Mouse (Mus musculus): Measurements from ENCODE around the gene Zfp628.

The Zfp628 gene

DNA sequence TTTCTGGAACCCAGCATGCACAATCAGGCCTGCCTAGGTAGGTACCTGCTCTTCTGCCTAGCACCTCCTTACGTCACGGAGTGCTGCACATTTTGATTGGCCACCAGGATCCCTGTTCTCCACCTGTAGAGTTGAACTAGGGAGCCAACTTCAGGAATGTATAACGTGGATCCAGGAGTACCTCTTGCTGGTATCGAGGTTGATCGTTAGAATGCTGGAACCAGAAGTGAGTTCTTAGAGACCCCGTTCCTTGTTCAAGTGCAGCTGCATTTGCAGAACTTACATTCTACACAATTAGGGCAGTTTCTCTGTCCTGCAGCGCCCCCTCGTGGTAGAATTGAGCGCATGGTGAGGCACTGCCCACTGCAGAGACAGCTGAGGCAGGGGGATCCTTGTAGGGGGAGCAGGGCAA is 25.1 kb downstream of the Zfp628 start:
- DNase-seq (ENCODE audit: low spot score) = peak; percentile 73

DNA sequence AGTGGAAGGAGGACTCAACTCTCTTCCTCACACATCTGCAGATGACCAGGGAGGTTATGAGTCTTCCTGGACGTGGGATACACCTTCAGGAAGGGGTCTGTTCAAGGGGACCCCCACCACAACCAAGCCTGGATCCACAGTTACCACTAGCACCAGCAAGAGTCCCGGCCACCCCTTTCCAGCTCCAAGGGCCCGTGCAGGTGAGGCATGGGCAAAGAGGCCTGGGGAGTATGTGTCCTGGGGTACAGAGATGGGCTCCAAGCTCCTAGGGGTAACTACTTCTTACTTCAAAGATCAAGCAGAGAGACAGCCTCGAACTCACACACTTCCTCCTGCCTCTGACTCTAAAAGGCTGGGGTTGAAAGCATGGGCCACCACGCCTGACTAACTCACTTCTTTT is 27.7 kb downstream of the Zfp628 start:
- DNase-seq (ENCODE audit: low spot score) = no peak

GRCm38 (mm10) chr7:4943223-4943815 is 28.3 kb downstream of the Zfp628 start:
- peak; percentile 96 for DNase-seq (ENCODE audit: low spot score)

DNA sequence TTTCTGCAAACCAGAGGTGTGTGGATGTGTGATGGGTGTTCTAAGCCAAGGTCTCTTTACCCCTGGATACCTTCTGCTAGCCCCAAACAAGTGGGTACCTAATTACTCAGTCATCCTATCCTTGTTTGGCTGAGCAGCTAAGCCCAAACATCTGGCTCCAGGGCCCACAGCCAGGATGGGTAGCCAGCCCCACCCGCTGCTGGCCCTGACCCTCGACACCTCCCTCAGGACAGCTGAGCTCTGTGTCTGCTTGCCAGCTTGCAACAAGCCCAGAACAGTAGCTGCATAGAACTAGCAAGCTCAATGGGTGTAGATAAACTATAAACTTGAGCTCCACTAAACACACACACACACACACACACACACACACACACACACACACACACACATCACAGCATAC is 32.8 kb downstream of the Zfp628 start:
- DNase-seq (ENCODE audit: low spot score) = no peak

GRCm38 (mm10) chr7:4948386-4948785 is 33.4 kb downstream of the Zfp628 start:
- no peak for DNase-seq (ENCODE audit: low spot score)

DNA sequence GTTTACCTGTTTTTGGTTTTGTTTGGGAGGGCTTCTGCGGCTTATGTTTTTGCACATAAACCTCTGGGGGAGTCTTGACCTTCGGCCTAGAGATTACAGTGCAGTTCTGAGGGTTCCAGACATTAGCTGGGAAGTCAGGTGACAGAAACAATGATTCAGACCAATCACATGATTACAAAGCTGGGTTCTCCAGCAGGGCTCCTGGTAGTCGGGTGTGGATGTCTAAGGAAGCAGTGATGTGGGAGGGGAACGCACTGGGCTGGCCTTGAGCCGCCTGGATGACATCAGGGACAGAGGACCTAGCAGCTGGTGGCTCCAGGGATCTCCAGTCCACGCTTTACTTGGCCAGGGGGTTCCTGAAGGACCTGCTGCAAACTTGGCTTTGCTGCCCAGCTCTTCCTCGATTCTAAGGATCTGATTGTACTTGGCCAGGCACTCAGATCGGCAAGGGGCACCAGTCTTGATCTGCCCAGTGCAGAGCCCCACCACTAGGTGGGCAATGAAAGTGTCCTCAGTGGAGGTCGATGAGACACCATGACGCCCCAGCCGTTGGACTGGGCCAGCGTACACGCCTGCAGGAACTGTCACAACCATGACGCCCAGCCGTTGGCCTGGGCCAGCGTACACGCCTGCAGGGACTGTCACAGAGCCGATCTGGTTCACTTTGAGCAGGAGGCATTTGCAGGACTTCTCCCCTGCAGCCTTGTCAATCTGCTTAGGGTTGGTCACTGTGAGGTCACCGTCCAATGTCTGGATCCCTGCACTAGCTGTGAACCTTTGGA is 35.7 kb downstream of the Zfp628 start:
- DNase-seq (ENCODE audit: low spot score) = no peak

GRCm38 (mm10) chr7:4953815-4954445 is 38.9 kb downstream of the Zfp628 start:
- DNase-seq (ENCODE audit: low spot score) = no peak

GRCm38 (mm10) chr7:4957361-4957760 is 42.3 kb downstream of the Zfp628 start:
- no peak for DNase-seq (ENCODE audit: low spot score)

- DNase-seq (ENCODE audit: low spot score) = no peak
These were observed 48.5 kb downstream of the Zfp628 start for GRCm38 (mm10) chr7:4963527-4963926.

DNA sequence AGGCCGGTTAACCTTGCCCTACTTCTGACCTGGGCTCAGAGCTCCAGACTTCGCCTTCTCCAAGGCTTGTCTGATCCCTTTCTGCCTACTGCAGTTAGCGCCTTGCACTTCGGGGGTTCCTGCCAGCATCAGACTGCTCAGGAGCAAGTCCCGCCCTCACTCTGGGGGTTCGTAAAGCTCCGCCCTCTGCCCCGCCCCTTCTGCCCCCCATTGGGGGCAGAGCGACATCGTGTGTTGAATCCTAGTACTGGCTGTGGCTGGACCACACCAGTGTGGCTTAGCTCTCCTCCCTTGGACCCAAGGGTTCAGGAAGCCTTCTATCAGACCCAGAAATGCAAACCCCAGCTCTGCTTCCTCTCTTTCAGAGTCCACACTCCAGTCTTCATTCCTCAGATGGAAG is 49.3 kb downstream of the Zfp628 start, which contains the start of gene Sbk2:
Sbk2 (minus strand) TSS at position 135 of the 400 bp plus-strand sequence.
- DNase-seq (ENCODE audit: low spot score) = peak; percentile 83

DNA sequence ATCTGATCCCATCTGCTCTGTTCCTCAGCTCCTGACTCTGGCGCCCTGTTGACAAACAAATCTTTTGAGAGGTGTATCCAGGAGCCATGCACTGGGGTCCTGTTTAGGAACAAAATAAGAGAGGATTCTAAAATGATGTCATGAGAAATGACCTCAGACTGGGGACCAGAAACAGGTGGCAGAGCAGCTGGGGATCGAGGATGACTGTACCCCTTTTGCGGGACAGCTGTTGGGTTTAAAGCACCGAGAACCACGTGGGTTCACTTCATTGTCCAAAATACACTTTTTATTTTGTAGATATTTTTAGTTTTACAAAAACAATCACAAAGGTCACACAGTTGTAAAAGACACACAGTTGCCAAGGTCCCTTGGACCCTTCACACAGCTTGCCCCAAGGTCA is 50.0 kb downstream of the Zfp628 start:
- DNase-seq (ENCODE audit: low spot score) = no peak

DNA sequence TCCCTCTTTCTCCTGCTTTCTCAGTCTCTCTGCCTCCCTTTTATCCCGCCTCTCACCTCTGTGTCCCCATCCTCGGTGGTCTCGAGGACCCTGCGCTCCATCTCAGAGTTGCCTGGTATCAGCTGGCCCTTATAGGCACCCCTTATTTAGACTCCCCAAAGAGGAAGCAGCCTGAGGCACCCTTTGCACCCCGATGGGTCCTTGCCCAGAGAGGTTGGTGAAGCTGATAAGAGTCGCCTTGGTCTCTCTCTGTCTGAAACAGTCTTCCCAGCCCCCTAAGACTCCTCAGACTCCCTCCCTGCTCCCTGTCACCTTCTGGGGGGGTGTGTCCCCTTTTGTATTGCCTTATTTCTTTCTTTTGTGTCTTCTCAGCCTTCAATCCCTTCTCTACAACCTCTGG is 56.1 kb downstream of the Zfp628 start, which contains the start of gene Sbk3:
Sbk3 (minus strand) TSS at position 101 of the 400 bp plus-strand sequence.
- DNase-seq (ENCODE audit: low spot score) = no peak

Data from ovary, postnatal 14 days (tissue).